Mouse (Mus musculus) gastrocnemius, postnatal 25 days (tissue): ENCODE results near the gene Pld1. TPM values are rescaled to one million over a fixed set of nuclear protein-coding genes. Genes with fewer than 3 reads are reported as not detected.

Source experiments
- DNase-seq: peaks from one replicate; pipeline ENCODE4 v3.0.0; 2022
- total RNA-seq, 2 experiments: library from RNA; stranded (reverse); gene quantifications; 1 replicate in 1 of 2; 2 replicates in 1 of 2; pipeline ENCODE4 v1.2.3; 2021

The Pld1 gene
- total RNA-seq, 2 experiments from 2014 or later = 4.4 to 5.4 TPM

DNA sequence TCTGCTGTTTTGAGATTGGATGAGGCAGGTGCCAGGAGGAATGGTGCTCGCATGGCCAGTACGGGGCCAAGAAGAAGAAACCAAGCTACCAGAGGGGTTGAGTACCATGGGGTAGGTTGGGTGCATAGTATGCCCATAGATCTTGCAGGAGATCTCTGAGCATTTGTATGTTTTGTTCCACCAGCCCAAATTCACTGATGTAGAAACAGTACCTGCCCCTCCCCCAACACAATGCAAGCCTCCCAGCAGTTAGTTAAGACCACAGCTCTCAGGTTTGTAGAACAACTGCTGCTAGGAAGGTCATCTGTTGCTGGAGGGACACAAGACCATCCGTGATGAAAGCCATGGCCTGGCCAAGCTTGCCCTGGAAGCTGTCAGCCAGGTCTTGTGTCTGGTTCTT is 220.4 kb downstream of the Pld1 start:
- no peak for DNase-seq

GRCm38 (mm10) chr3:28162346-28162745 is 223.9 kb downstream of the Pld1 start:
- DNase-seq = no peak

GRCm38 (mm10) chr3:28164678-28165077 is 226.2 kb downstream of the Pld1 start:
- DNase-seq = no peak

- DNase-seq = no peak
Observed at GRCm38 (mm10) chr3:28165598-28165997, 227.1 kb downstream of the Pld1 start.

DNA sequence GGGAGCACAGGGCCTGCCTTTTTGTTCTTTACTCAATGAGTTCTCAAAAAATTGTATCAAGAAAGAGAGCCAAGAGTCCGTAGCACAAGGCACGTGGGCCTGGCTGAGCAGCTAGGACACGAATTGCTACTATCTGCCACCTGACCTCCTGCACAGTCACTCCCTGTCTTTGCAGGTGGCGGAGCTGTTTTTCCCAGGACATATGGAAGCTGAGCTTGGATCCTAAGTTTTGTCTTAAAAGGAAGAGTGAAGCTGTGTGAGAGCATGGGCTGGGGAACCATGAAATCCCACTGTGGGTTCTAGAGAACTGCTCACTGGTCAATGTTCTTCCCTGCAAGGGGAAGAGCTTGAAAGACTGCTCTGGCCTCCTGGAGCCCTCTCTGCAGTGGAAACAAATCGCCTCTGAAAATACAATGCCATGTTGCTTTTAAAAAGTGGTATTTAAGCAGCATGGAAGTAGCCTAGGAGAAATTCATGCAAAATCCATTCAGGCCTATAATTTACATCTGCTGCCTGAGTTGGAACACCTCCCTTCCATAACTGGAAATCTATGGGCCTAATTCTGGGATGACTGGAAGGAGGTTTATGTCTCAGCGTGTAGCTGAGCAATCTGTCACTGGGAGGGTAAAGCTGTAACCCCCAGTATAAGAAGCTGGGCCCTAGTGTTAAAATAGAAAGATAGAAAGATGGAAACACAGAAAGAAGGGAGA is 229.5 kb downstream of the Pld1 start:
- no peak for DNase-seq

GRCm38 (mm10) chr3:28170911-28171618 is 232.6 kb downstream of the Pld1 start:
- DNase-seq = peak; percentile 41

DNA sequence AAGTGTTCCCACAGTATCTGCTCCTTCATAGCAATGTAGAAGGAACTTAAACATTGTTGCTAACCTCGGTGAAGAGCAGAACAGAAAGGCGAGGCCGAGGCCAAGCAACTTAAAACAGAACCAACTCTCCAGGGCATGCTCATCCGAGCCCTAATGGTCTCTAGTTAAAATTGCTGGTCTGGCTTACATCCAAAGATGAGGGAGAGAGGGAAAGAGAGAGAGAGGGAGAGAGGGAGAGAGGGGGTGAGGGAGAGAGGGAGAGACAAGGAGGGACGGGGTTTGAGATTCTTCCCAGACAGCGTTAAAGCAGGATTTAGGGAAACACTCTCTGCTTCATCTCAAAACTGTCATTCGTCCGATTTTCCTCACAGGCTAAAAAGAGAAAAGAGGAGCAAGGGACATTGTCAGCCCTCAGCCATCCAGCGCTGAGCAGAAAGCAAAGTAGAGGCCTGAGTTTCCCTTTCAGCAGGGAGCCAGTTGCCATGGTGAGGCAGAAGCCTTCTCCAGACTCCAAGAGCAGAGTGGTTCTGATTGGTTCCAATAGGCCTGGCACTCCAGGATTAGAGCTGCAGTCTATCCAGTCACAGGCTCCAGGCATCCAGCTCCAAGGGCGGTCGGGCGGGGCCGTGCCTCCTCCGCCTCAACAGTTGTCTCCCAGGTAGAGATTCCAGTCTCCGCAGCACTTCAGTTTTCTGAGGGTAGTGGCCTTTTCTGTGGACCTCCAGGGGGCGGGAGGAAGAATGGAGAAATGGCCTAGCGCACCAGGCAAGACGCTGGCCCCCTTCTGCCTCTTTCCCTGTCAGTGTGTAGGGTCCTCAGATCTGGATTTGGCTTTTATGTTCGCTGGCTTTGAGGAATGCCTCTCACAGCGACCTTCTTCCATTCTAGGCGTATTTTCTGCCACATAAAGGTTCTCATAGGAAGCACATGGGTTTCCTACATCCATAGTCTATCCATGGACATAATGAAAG is 237.8 kb downstream of the Pld1 start:
- peak; percentile 27 for DNase-seq

DNA sequence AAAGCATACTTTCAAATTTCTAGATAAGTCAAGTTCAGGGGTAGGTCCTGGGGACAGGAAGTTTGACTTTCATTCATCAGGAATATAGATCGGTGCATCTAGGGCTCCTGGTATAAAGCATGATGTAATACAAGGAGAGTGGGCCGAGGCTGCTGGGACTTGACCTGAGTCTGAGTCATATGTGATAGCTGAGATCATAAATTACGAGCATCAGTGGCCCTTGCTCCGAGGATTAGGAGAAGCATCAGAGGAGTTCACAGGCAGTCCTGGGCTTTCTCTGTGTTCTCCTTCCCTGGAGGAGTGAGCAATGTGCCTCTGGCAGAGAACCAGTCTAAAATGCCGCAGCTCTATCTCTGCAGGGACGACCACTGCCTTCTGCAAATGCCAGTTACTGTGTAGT is 239.8 kb downstream of the Pld1 start:
- no peak for DNase-seq

Other genes with a start within 250 kb of the Pld1 start
- 10 to 100 TPM; 20.6 to 22.0 TPM for gene Fndc3b, start 227.4 kb upstream of the Pld1 start, total RNA-seq
- not detected for gene Tmem212, start 42.3 kb upstream of the Pld1 start, total RNA-seq